Mouse (Mus musculus): ENCODE data around the gene S1pr3.
A peak's percentile ranks its signal among the peaks of the same experiment; 100 is the strongest.

The S1pr3 gene

GRCm38 (mm10) chr13:51419501-51419900 lies 11.1 kb downstream of the S1pr3 start:
- H3K9me3 ChIP-seq (ENCODE audit: low read length), result no peaks in the 10 kb centered on the region
- H3K36me3 ChIP-seq (ENCODE audit: insufficient read depth, low read length), result no peaks in the 10 kb centered on the region
- TF ChIP-seq NANOG (IDR thresholded peaks at IDR 0.05; ENCODE audit: borderline replicate concordance, low read length), result no peak
- no peak for TF ChIP-seq CTCF (conservative IDR thresholded peaks at IDR 0.05; ENCODE audit: low read length)
- no peak for TF ChIP-seq POU5F1 (IDR thresholded peaks at IDR 0.05; ENCODE audit: borderline replicate concordance, low read length)
- peaks cover 17% of the 10 kb centered on the region for H3K4me1 ChIP-seq (replicated peaks; ENCODE audit: low read depth, low read length)
- peak overlapping the region; percentile 55 for H3K4me3 ChIP-seq (replicated peaks; ENCODE audit: low read length)
- H3K27me3 ChIP-seq (ENCODE audit: insufficient read depth, low read length), result peaks cover 17% of the 10 kb centered on the region

GRCm38 (mm10) chr13:51420861-51421260 lies 12.4 kb downstream of the S1pr3 start:
- Histone ChIP-seq H3K4me1 (replicated peaks; ENCODE audit: low read depth, low read length) (peaks cover 16% of the 10 kb centered on the region), H3K4me3 (replicated peaks; ENCODE audit: low read length) (no peak overlapping the region), H3K9me3 (ENCODE audit: low read length) (no peaks in the 10 kb centered on the region), H3K36me3 (ENCODE audit: insufficient read depth, low read length) (no peaks in the 10 kb centered on the region), H3K27me3 (ENCODE audit: insufficient read depth, low read length) (peaks cover 17% of the 10 kb centered on the region)
- TF ChIP-seq CTCF (conservative IDR thresholded peaks at IDR 0.05; ENCODE audit: low read length), result no peak
- no peak for TF ChIP-seq POU5F1 (IDR thresholded peaks at IDR 0.05; ENCODE audit: borderline replicate concordance, low read length)
- TF ChIP-seq NANOG (IDR thresholded peaks at IDR 0.05; ENCODE audit: borderline replicate concordance, low read length), result no peak

GRCm38 (mm10) chr13:51423647-51424046 lies 15.2 kb downstream of the S1pr3 start:
- Histone ChIP-seq H3K27me3 (ENCODE audit: insufficient read depth, low read length) (peaks cover 17% of the 10 kb centered on the region), H3K9me3 (ENCODE audit: low read length) (no peaks in the 10 kb centered on the region), H3K4me1 (replicated peaks; ENCODE audit: low read depth, low read length) (peaks cover 16% of the 10 kb centered on the region), H3K4me3 (replicated peaks; ENCODE audit: low read length) (no peak overlapping the region), H3K36me3 (ENCODE audit: insufficient read depth, low read length) (no peaks in the 10 kb centered on the region)
- TF ChIP-seq POU5F1 (IDR thresholded peaks at IDR 0.05; ENCODE audit: borderline replicate concordance, low read length) (no peak), NANOG (IDR thresholded peaks at IDR 0.05; ENCODE audit: borderline replicate concordance, low read length) (no peak), CTCF (conservative IDR thresholded peaks at IDR 0.05; ENCODE audit: low read length) (no peak)

- TF ChIP-seq CTCF (conservative IDR thresholded peaks at IDR 0.05; ENCODE audit: low read length), result peak; percentile 74
- no peak for TF ChIP-seq POU5F1 (IDR thresholded peaks at IDR 0.05; ENCODE audit: borderline replicate concordance, low read length)
Observed at GRCm38 (mm10) chr13:51424647-51425046, 16.2 kb downstream of the S1pr3 start.

GRCm38 (mm10) chr13:51425662-51426443 lies 17.4 kb downstream of the S1pr3 start:
- TF ChIP-seq POU5F1 (IDR thresholded peaks at IDR 0.05; ENCODE audit: borderline replicate concordance, low read length), result no peak
- TF ChIP-seq NANOG (IDR thresholded peaks at IDR 0.05; ENCODE audit: borderline replicate concordance, low read length), result no peak
- TF ChIP-seq CTCF (conservative IDR thresholded peaks at IDR 0.05; ENCODE audit: low read length), result no peak
- H3K36me3 ChIP-seq (ENCODE audit: insufficient read depth, low read length), result no peaks in the 10 kb centered on the region
- H3K4me1 ChIP-seq (replicated peaks; ENCODE audit: low read depth, low read length), result peaks cover 4% of the 10 kb centered on the region; the same call in 1 of the 2 replicates

More at GRCm38 (mm10) chr13:51424647-51425046, 16.2 kb downstream of the S1pr3 start:
- Histone ChIP-seq H3K36me3 (ENCODE audit: insufficient read depth, low read length) (no peaks in the 10 kb centered on the region), H3K4me3 (replicated peaks; ENCODE audit: low read length) (no peak overlapping the region), H3K4me1 (replicated peaks; ENCODE audit: low read depth, low read length) (peaks cover 6% of the 10 kb centered on the region), H3K27me3 (ENCODE audit: insufficient read depth, low read length) (peaks cover 8% of the 10 kb centered on the region), H3K9me3 (ENCODE audit: low read length) (no peaks in the 10 kb centered on the region)

GRCm38 (mm10) chr13:51433371-51433770 lies 24.9 kb downstream of the S1pr3 start:
- H3K4me1 ChIP-seq (replicated peaks; ENCODE audit: low read depth, low read length), result peaks cover 13% of the 10 kb centered on the region
- no peak for TF ChIP-seq CTCF (conservative IDR thresholded peaks at IDR 0.05; ENCODE audit: low read length)
- TF ChIP-seq NANOG (IDR thresholded peaks at IDR 0.05; ENCODE audit: borderline replicate concordance, low read length), result no peak
- TF ChIP-seq POU5F1 (IDR thresholded peaks at IDR 0.05; ENCODE audit: borderline replicate concordance, low read length), result no peak

More at GRCm38 (mm10) chr13:51425662-51426443, 17.4 kb downstream of the S1pr3 start:
- Histone ChIP-seq H3K9me3 (ENCODE audit: low read length) (no peaks in the 10 kb centered on the region), H3K4me3 (replicated peaks; ENCODE audit: low read length) (no peak overlapping the region), H3K27me3 (ENCODE audit: insufficient read depth, low read length) (no peaks in the 10 kb centered on the region)

GRCm38 (mm10) chr13:51434460-51434859 lies 26.0 kb downstream of the S1pr3 start:
- H3K9me3 ChIP-seq (ENCODE audit: low read length), result no peaks in the 10 kb centered on the region
- peaks cover 13% of the 10 kb centered on the region for H3K4me1 ChIP-seq (replicated peaks; ENCODE audit: low read depth, low read length)
- no peaks in the 10 kb centered on the region for H3K36me3 ChIP-seq (ENCODE audit: insufficient read depth, low read length)
- H3K27me3 ChIP-seq (ENCODE audit: insufficient read depth, low read length), result peaks cover 4% of the 10 kb centered on the region; the same call in 1 of the 2 replicates
- H3K4me3 ChIP-seq (replicated peaks; ENCODE audit: low read length), result no peak overlapping the region
- TF ChIP-seq POU5F1 (IDR thresholded peaks at IDR 0.05; ENCODE audit: borderline replicate concordance, low read length), result no peak
- TF ChIP-seq NANOG (IDR thresholded peaks at IDR 0.05; ENCODE audit: borderline replicate concordance, low read length), result no peak
- peak; percentile 58 for TF ChIP-seq CTCF (conservative IDR thresholded peaks at IDR 0.05; ENCODE audit: low read length)

More at GRCm38 (mm10) chr13:51433371-51433770, 24.9 kb downstream of the S1pr3 start:
- Histone ChIP-seq H3K4me3 (replicated peaks; ENCODE audit: low read length) (no peak overlapping the region), H3K9me3 (ENCODE audit: low read length) (no peaks in the 10 kb centered on the region), H3K36me3 (ENCODE audit: insufficient read depth, low read length) (no peaks in the 10 kb centered on the region), H3K27me3 (ENCODE audit: insufficient read depth, low read length) (peaks cover 4% of the 10 kb centered on the region; the same call in 1 of the 2 replicates)

GRCm38 (mm10) chr13:51435146-51435545 lies 26.7 kb downstream of the S1pr3 start:
- H3K4me3 ChIP-seq (replicated peaks; ENCODE audit: low read length), result no peak overlapping the region
- peaks cover 4% of the 10 kb centered on the region; the same call in 1 of the 2 replicates for H3K27me3 ChIP-seq (ENCODE audit: insufficient read depth, low read length)
- H3K9me3 ChIP-seq (ENCODE audit: low read length), result no peaks in the 10 kb centered on the region
- TF ChIP-seq NANOG (IDR thresholded peaks at IDR 0.05; ENCODE audit: borderline replicate concordance, low read length) (no peak), CTCF (conservative IDR thresholded peaks at IDR 0.05; ENCODE audit: low read length) (no peak), POU5F1 (IDR thresholded peaks at IDR 0.05; ENCODE audit: borderline replicate concordance, low read length) (no peak)
- H3K4me1 ChIP-seq (replicated peaks; ENCODE audit: low read depth, low read length), result peaks cover 13% of the 10 kb centered on the region
- no peaks in the 10 kb centered on the region for H3K36me3 ChIP-seq (ENCODE audit: insufficient read depth, low read length)
